Mouse (Mus musculus) ES-CJ7 (cell line): ENCODE data around the gene Sgca.
"Not testable (repeated sequence)": the region's sequence is repeated elsewhere in the genome, so short reads cannot be mapped to it uniquely, and the experiment has no call there.

Source experiments
- DNase-seq: peaks from one replicate; pipeline ENCODE4 v3.0.0; 2011; ENCODE audit warnings: low read depth, low spot score

The Sgca gene

GRCm38 (mm10) chr11:94976199-94976598 is at the start of gene Sgca:
Gene Sgca, minus strand, starts transcription at chr11:94976327.
- DNase-seq: no peak

- DNase-seq: no peak
Observed at GRCm38 (mm10) chr11:95025227-95026012, 49.3 kb upstream of the Sgca start.

GRCm38 (mm10) chr11:95024439-95025184 is 48.5 kb upstream of the Sgca start:
- DNase-seq: no peak

- DNase-seq: no peak
Observed at GRCm38 (mm10) chr11:95023481-95023880, 47.4 kb upstream of the Sgca start.

GRCm38 (mm10) chr11:95022237-95022992 is 46.3 kb upstream of the Sgca start:
- DNase-seq: peak; percentile 76

- no peak for DNase-seq
Observed at GRCm38 (mm10) chr11:95015484-95015883, 39.4 kb upstream of the Sgca start.

GRCm38 (mm10) chr11:95012487-95012886 is 36.4 kb upstream of the Sgca start:
- DNase-seq: no peak

GRCm38 (mm10) chr11:95012075-95012474 is 35.9 kb upstream of the Sgca start:
- DNase-seq: no peak

GRCm38 (mm10) chr11:95011416-95011815 is 35.3 kb upstream of the Sgca start:
- DNase-seq: no peak

GRCm38 (mm10) chr11:95010841-95011403 is 34.8 kb upstream of the Sgca start:
- DNase-seq: not testable (repeated sequence)

GRCm38 (mm10) chr11:95010141-95010739 is 34.1 kb upstream of the Sgca start:
- DNase-seq: no peak

- DNase-seq: peak; percentile 69
Observed at GRCm38 (mm10) chr11:95009629-95010014, 33.5 kb upstream of the Sgca start, which contains the start of gene Samd14. Gene Samd14, plus strand, starts transcription at chr11:95009879.

- no peak for DNase-seq
Observed at GRCm38 (mm10) chr11:95008661-95009628, 32.8 kb upstream of the Sgca start.

GRCm38 (mm10) chr11:95007418-95007817 is 31.3 kb upstream of the Sgca start:
- no peak for DNase-seq

- peak; percentile 45 for DNase-seq
Observed at GRCm38 (mm10) chr11:95006525-95007219, 30.5 kb upstream of the Sgca start.

- DNase-seq: no peak
Observed at GRCm38 (mm10) chr11:95006038-95006437, 29.9 kb upstream of the Sgca start.

- no peak for DNase-seq
Observed at GRCm38 (mm10) chr11:95004937-95005198, 28.7 kb upstream of the Sgca start.

- no peak for DNase-seq
Observed at GRCm38 (mm10) chr11:95004136-95004936, 28.2 kb upstream of the Sgca start.

- DNase-seq: no peak
Observed at GRCm38 (mm10) chr11:95002705-95003104, 26.6 kb upstream of the Sgca start.
